Mouse (Mus musculus): Measurements from ENCODE around the gene Casq2.

Casq2 gene

DNA sequence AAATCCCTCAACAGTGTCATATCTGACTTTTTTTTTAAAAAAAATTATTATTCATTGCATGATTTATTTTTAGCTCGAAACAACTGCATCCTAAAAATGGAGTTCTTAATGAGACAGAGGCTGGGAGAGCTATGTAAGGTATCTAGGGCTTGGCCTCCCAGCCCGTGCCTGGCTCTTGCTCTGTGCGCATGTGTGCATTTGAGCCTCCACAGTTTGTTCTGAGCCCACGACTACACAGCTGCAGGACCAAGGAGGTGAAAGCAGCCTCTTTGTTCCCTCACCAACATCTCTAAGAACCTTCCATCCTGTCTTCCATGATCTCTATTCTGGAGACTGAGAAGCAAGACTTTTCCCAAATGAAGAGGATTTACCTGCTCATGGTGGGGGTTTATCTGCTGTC, at the start of gene Casq2:
Gene Casq2 (plus strand): TSS at position 133 of the 400 bp plus-strand sequence.
- DNase-seq (ENCODE audit: low read depth), result no peak

DNA sequence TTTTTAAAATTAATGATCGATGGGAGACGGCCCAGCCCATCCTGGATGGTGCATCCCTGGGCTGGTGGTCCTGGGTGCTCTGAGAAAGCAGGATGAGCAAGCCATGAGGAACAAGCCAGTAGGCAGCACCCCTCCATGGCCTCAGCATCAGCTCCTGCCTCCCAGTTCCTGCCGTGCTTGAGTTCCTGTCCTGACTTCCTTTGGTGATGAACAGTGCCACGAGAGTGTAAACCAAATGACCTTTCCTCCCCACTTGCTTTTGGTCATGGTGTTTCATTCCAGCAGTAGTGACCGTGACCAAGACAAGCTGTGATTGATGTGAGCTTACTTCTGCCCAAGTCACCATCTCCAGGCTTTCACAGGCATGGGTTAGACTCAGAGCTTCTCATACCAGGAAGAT, 48.4 kb upstream of the Casq2 start:
- DNase-seq (ENCODE audit: low read depth), result no peak

DNA sequence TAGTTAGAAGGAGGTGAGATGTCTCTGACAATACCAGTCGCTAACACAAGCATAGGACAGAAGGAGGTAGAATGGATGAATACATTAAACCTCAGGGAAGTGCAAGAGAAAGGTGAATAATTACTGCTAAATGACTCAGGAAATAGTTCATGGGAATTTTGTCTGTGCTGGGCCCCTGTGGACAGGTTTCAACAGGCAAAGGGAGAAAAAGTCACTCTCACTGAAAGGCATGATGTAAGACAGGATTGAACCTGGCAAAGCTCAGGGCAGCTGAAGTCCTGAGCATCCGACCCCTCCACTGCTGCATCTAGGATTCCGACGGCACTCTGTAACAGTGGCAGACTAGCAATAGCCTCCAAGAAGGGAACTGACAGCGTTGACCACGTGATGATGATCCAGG, 47.6 kb upstream of the Casq2 start:
- no peak for DNase-seq (ENCODE audit: low read depth)

DNA sequence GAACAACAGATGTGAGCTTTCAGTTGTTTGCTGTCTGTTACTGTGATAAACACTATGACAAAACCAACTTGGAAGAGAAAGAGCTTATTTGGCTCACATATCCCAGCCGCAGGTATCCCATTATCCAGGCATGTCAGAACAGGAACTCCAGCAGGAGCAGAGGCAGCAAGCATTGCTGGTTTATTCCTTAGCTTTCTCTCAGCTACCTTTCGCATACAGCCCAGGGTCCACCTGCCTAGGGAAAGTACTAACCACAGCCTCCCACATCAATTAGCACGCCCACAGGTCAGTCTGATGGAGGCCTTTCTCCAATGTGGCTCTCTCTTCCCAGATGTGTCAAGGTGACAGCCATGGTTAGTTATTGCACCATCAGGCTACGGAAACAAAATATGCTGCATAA, 44.6 kb upstream of the Casq2 start:
- DNase-seq (ENCODE audit: low read depth), result no peak

DNA sequence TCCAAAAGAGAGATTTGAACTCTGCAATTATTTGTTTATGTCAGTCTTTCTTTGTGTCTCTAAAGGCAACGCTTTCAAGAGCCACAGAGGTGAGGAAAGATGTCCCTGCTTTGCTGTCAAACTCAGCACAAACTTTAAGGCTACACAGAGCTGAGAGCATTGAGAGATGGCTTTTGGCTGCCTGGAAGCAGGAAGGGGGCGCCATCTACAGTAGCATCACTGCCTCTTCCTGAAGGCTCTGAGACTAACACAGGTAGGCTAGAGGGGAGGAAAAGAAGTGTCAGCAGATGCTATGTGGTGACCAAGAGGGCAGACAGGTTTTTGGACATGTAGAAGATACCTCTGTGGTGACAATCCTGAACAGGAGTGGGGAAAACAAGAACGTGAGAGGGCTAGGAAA, 41.1 kb upstream of the Casq2 start:
- DNase-seq (ENCODE audit: low read depth), result no peak

DNA sequence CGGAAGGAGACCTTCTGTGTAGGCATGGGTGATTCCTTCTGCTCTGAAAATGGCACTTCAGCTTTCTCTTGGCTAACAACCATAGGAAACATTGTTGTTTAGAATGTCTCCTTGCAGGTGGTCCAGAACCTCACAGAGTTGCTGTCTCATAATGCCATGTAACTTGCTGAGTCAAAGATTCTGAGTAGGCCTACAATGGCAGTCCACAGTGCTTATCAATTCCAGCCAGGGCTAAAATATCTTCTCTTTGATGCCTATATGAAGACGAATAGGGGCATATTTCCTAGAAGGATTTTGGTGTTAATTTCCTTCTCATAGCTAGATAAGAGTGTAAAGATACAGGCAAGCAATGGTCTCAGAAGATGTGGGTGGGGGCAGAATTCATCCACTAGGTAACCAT, 38.7 kb upstream of the Casq2 start:
- DNase-seq (ENCODE audit: low read depth), result no peak

DNA sequence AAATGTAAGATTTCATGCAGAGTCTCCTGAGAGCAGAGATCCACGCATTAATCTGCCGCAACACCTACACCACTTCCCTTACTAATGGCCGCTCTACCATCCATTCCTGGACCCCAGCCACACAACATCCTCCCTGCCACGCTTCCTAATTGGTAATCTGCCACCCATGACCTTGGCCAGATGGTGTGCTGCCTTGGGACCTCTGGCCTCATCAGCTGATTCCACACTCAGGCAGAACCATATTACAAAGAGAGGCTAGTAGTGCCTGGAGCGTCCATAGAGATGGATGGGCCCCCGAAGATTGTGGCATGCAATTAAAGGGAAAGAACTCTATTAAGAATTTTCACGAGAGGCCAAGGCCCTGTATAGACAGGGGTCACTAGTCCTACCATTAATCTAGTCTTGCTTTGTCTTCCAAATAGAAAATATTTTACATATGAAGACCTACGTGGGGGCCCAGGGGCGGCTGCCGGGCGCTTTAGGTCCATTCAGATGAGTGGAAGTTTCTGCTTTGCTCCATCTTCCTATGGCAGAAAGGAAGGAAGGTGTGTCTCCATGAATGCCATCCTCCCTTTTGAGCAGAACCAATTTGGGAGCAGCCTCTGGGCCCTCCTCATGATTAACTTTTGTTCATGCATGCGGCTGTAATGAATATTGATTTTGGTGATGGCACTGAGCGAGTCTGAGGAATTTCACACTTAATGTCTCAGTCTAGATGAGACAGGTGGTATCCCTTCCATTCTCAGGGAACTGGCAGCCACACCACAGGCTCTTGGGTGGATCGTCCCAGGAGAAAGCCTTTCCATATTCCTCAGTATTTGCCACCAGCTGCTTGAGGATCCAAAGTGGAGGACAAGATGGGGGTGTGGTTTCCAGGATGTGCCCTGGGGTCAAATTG, 36.8 kb upstream of the Casq2 start:
- no peak for DNase-seq (ENCODE audit: low read depth)

DNA sequence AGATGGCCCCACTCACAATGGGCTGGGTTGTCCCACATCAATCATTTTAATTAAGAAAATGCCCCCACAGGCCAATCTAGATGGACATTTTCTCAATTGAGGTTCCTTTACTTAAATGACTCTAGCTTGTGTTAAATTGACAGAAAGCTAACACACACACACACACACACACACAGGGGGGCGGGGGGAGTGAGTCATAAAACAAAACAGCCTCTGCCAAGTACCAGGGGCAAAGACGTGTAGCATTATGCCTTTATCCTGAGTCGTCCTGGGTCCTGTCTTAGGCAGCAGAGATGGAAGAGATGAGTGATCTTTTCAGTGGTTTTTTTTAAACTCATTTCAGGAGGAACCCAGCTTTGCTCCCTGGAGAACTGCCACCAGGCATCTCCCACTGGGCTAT, 34.2 kb upstream of the Casq2 start:
- no peak for DNase-seq (ENCODE audit: low read depth)

DNA sequence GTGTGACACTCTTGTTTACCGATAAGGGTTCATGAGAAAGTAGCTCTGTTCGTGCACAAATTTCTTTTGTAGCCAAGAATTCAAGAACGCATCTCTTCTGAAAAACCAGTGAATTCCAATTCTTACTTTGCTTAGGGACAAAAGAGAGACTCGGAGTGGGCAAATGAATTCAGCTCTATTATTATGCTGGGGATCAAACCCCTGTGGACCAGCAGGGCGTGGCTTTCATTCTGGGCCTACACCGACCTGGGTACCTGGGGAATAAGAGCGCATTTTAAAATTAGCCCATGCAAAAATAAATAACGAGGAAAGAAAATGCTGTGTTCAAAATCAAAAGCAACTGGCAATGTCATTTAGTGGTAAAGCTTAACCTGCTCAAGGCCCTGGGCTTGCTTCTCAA, 32.9 kb upstream of the Casq2 start:
- DNase-seq (ENCODE audit: low read depth), result no peak

DNA sequence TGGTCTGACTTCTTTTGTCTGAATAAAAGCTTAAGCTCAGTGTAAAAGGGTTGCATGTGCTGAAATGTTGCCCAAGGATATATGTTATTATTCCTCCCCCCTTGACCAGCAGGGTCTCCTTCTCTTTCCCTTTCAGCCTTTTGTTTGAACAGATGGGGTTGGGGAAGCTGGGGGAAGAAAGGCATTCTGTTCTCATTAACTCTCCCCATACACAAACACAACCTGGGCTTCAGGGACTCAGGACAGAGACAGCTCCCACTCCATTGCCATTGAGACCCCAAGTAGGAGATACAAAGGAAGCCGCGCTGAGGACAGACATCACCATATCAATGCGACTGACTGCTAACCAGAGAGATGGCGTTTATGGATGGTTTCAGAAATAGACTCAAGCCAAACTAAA, 30.3 kb upstream of the Casq2 start:
- DNase-seq (ENCODE audit: low read depth), result no peak

DNA sequence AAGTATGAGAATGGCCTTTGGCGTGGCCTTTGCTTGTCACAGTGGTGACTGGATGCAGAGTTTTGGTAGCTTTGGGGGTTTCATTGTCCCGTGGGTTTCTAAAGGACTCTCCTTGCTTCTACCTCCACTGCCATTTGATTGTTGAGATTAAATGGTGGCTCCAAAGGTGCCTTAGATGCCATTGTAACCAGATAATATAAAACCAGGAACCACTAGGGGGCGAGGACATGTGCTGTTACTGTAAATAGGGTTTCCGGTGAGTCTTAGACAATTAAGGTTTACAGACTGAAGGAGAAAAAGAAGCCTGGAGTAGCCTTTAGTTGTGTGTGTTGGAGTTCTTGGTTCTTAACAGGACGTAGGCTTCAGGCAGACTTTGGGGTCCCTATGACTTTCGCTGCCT, 26.1 kb upstream of the Casq2 start:
- DNase-seq (ENCODE audit: low read depth), result no peak

DNA sequence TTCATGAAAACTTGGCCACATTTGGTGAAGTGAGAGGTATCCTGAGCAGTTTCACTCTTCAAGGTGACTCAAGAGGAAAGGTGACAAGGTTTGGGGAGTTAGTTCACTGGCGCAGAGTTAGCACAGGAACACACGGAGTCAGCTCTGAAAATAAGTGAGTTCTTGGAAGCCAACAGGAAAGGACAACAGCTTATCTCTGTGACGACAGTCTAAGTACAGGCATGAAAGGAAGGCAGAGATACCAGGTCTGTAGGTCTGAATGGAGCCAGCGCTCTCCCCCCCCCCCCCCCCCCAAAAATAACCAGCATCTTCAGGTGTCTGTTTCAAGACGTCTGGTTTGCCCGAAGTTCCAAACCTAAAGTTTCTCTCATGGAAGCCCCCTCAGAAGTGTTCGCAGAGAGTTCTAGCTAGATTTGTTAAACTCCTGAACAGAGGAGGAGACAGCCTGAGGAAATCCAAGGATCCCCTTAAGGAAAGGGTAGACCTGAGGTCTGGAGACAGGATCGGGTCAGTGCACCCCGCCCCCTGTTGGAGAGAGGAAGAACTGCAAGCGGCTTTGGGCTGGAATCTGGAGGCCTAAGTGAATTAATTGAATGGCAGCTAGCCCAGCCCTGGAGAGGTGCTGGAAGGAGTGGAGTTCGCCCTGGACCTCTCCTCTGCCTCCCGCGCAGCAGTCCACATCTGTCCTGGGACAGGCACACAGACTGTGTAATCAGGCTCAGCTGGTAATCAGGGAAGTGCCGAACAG, 24.1 kb upstream of the Casq2 start:
- DNase-seq (ENCODE audit: low read depth), result peak; percentile 21

DNA sequence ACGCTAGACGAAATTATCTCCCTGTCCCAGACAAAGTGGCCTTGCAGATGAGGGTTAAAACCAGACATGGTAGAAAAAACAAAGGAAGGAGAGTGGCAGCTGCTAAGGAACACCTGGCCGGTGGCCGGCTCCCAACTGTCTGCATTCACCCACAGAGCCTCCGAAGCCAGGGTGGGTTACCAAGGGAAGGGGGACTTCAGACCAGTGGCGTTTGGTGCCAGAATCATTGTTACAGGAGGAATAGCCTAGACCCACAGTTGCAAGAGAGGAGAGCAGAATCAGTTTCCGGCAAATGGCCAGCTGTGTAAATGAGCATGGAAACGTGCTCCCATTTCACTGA, 23.6 kb upstream of the Casq2 start:
- DNase-seq (ENCODE audit: low read depth), result no peak

DNA sequence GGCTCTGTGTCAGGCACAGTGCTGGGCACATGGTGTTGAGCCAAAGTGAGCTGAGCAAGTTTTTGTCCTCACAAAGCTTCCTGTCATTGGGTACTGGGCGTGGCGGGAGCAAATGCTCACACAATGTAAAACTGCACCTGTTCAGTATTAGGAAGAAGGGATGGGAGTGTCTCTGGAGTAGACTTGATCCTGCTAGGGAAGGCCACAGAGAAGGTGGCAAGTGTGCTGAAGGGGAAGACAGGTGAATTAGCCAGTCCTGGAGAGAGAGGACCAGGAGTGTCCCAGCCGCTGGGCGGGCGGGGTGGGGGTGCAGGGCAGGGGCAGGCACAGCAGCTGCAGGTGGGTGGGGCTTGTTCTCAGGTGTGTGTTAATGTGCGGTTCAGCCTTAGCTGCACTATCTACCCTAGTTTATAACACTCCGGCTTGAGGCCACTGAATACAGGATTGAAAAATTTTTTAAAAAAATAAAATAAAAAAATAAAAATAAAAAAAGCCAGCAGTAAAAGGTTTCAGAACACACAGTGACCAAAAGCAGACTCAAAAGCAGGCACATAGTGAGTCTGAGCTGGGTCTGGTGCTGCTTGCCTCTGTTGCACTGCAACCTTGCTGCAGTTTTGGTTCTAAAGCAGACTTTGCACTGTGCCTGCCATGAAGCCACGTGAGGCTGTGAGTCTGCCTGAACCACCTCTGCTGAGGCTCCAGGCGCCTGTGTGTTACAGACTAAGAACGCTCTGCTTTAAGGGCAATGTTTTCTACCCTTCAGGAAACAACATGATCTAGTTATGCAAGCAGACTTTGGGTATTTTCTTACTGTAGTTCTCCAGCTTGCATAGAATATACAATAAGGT, 22.7 kb upstream of the Casq2 start:
- no peak for DNase-seq (ENCODE audit: low read depth)

DNA sequence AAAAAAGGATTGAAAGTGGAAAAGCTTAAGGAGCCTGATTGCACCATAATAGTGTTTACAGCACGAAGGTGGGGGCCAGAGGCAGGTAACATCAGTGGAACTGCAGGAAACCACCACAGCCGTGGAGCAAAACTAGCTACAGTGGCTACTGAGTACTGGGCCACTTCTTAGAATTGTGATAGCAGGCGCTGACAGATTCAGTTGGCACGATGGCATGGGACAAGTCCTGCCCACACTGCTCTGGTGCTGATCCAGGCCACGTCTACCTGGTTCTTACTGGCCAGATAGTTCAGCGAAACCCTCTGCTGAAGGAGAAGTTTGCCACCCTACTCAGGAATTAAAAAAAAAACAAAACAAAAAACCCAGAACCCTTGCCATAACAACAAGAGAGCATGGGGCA, 21.6 kb upstream of the Casq2 start:
- no peak for DNase-seq (ENCODE audit: low read depth)

DNA sequence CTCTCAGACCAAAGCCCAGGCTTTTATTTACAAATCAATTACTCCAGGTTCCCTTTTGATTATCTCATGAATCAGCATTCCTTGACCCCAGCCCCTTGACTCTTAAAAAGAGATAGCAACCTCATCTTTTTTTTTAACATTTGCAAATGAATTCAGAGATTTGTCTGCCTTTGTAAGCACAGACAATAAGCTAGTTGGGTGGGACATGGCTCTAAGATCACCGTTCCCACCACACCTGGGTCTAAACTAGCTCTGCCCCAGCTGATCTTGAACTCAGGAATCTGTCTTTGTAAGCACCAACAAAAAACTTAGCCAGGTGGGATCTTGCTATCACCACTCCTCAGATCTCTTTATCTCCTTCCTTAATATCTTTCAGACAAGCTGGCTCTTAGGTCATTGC, 18.9 kb upstream of the Casq2 start:
- DNase-seq (ENCODE audit: low read depth), result no peak

DNA sequence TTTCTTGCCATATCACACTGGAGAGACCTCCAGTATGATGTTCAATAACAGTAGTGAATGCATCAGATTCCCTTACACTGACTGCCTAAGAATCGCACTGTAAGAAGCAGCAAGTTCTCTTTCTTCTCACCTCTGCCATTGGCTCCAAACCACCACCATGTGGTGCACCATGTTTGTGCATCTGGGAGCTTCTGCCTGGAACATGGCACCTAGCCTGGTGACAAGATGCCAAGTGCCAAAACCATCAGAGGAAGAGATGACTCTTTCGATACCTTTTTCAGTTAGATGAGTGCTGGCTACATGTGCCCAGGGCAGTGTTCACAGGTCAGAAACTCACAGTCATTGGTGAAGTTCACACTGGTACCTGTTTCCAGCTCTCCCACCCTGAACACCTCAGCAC, 18.4 kb upstream of the Casq2 start:
- no peak for DNase-seq (ENCODE audit: low read depth)

DNA sequence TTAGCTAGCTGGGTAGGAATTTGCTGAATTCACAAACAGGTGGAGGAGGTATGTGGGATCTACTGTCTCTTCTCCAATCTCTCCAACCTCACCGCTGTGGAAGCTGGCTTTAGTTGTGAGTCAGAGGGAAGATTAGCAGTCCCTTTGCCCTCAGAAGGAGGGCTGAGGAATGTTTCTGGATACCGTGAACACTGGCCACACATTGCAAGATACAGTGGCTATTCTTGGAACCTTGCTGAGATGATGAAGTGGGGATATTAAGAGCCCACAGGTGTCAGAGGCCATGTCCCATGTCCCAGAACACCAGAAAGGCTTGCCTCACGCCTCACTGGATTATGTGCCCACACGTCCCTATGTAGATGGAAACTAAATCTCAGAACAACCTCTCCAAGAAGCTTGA, 17.0 kb upstream of the Casq2 start:
- no peak for DNase-seq (ENCODE audit: low read depth)

DNA sequence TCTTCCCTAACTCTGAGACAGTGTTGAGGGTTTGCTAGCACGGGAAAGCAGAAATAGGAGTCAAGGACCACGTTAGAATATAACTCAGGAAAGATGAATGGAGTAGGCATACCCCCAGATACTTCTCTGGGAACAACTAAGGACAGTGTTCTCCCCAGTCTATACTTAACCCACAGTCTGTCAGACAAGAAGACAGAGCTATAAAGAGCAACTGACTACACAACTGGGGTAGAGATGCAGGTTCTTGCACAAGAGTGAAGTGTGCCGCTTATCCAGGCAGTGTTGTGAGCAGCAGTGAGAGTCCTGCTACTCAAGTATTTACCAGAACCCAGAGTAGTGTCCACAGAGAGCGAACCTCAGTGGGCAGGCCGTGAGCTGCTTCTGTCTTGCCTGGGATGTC, 16.5 kb upstream of the Casq2 start:
- no peak for DNase-seq (ENCODE audit: low read depth)

DNA sequence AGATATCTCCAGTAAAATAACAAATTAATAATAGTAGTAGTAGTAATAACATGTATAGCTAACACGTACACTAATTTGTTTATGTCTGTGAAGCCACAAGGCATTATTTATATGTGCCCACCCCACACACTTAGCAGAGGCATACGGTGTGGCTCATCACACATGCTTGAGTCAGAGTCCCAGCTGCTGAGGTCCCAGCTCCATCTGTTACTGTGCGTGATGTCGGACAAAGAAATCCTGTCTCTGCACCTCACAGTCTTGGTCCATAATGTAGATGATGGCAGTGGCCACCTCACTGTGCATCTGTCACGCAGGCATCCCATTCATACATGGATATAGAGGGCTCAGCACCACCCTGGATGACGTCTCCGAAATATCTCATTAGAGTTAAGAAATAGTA, 15.9 kb upstream of the Casq2 start:
- no peak for DNase-seq (ENCODE audit: low read depth)

DNA sequence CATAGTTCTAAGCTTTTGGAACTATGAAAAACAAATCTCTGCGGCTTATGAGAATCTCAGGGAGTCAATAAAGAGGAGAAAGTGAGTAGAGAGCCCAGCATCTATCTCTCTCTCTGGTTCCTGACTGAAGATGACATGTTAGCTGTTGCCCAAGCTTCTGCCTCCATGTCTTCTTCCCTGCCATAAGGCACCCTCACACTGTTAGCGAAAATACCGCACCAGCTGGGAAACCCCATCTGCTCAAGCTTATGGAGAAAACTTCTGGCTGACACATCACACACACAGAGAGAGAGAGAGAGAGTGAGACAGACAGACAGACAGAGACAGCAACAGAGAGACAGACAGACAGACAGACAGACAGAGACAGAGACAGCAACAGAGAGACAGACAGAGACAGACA, 15.2 kb upstream of the Casq2 start:
- DNase-seq (ENCODE audit: low read depth), result no peak

DNA sequence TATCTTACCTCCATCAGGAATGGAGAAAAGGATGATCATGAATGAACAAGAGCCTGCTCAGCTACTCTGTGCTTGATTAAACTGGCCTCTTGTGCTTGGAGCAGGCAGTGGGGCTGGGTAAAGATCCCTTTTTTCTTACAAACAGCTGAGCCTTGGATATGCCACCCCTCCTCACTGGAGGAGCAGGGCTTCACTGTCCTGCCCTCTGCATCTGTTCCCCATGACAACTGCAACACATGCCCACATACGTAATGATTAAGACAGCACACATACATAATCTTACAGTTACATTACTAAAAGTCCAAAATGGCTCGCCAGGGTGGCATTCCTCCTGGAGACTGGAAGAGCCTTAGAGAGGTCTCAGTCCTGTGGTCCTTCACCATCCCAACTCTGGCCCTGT, 6.8 kb upstream of the Casq2 start:
- no peak for DNase-seq (ENCODE audit: low read depth)

DNA sequence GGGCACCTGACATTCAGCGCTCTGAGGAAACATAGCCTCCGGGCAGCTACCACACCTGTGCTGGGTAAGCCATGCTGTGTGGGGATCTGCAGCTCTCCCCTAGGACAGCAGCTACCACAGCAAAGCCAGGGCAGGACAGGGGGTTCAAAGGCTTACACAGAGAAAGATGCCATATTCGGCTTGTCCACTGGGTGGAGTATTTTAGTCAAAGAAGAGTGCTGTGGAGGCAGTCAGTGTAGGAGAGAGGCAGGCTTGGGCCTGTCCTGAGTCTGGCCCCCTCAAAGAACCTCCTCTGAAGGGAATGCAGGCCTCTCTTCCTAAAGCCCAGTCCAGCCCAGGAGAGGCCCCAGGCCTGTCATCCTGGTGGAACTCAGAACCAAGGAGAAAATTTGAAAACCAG, 4.4 kb upstream of the Casq2 start:
- DNase-seq (ENCODE audit: low read depth), result no peak

All from naive thymus-derived CD4-positive, alpha-beta T cell, adult 2 months (primary cell).